ENCODE assay signal across 8 mouse cellular contexts in genomic region chr11:77514281-77514831, GRCm38 (mm10). TPM values are rescaled to one million over a fixed set of nuclear protein-coding genes. Genes with fewer than 3 reads are reported as not detected.
A peak's percentile ranks its signal among the peaks of the same experiment; 100 is the strongest.
DNase-seq lines count a peak whose midpoint lies in the region; ATAC-seq and TF ChIP-seq lines count a peak whose summit lies in the region.

No protein-coding gene starts in this region.

- H3K4me1 ChIP-seq in E14TG2a.4 (replicated peaks; ENCODE audit: low read depth, low read length), result peaks cover 52% of the 10 kb centered on the region
- H3K4me1 ChIP-seq in kidney, embryonic 16.5 days (ENCODE audit: insufficient read depth, low read length), result peaks cover 42% of the 10 kb centered on the region

- H3K4me3 ChIP-seq in E14TG2a.4 (replicated peaks; ENCODE audit: low read length) (peak overlapping the region; percentile 81), myocyte (peak overlapping the region; percentile 70)
- H3K4me3 ChIP-seq in kidney, embryonic 16.5 days (ENCODE audit: low read length), result peak overlapping the region; percentile 76

- no peak for TF ChIP-seq POLR2A in myocyte (IDR thresholded peaks at IDR 0.05; ENCODE audit: insufficient read length, low read depth)

- 9% methylated on average over 18 of the region's 19 CpGs for WGBS in kidney, embryonic 16.5 days

- intact Hi-C loops in gastrocnemius, postnatal 14 days (cut with DNase I; ENCODE audit: low total_unique reads), result no loop called here
- intact Hi-C loops in left cerebral cortex, postnatal 10 days (cut with DNase I), result no loop called here

- H3K4me2 ChIP-seq in kidney, embryonic 16.5 days (replicated peaks; ENCODE audit: low read depth, low read length), result peak overlapping the region; percentile 97
- H3K4me2 ChIP-seq in myocyte (ENCODE audit: low read depth), result peak overlapping the region; percentile 93

- DNase-seq in gastrocnemius, postnatal 25 days, result peak; percentile 18
- DNase-seq in gastrocnemius, postnatal 14 days, result no peak
- no peak for DNase-seq in Muller cell, postnatal 12 days (ENCODE audit: inconsistent ontology term)
- DNase-seq in left cerebral cortex, postnatal 10 days (ENCODE audit: extremely low spot score in 1 of 2, low spot score in 2 of 2), result no peak

- no peak overlapping the region for H3K27ac ChIP-seq in kidney, embryonic 16.5 days (ENCODE audit: low read length)

- H3K9ac ChIP-seq in kidney, embryonic 16.5 days (replicated peaks; ENCODE audit: low read length), result peak overlapping the region; percentile 69

- H3K79me2 ChIP-seq in myocyte (ENCODE audit: control insufficient read depth, insufficient read depth), result no peaks in the 10 kb centered on the region

- H3K36me3 ChIP-seq in E14TG2a.4 (ENCODE audit: insufficient read depth, low read length), result peaks cover 10% of the 10 kb centered on the region
- no peaks in the 10 kb centered on the region for H3K36me3 ChIP-seq in kidney, embryonic 16.5 days (ENCODE audit: insufficient read depth, low read length)
- H3K36me3 ChIP-seq in myocyte (ENCODE audit: control insufficient read depth, insufficient read depth), result no peaks in the 10 kb centered on the region

- no peaks in the 10 kb centered on the region for H3K9me3 ChIP-seq in E14TG2a.4 (ENCODE audit: low read length)
- H3K9me3 ChIP-seq in kidney, embryonic 16.5 days (ENCODE audit: low read length), result no peaks in the 10 kb centered on the region

- peak; percentile 78 for ATAC-seq in erythroid progenitor cell, adult 5-6 weeks (replicated peaks; ENCODE audit: low FRiP score, poor library complexity, severe bottlenecking)
- no peak for ATAC-seq in kidney, embryonic 16.5 days (ENCODE audit: low FRiP score, low TSS enrichment)

- TF ChIP-seq CTCF in E14TG2a.4 (conservative IDR thresholded peaks at IDR 0.05; ENCODE audit: low read length), result no peak

- H3K27me3 ChIP-seq in E14TG2a.4 (ENCODE audit: insufficient read depth, low read length) (peaks cover 61% of the 10 kb centered on the region), myocyte (ENCODE audit: control insufficient read depth, insufficient read depth, insufficient read length) (no peaks in the 10 kb centered on the region)
- peaks cover 19% of the 10 kb centered on the region for H3K27me3 ChIP-seq in kidney, embryonic 16.5 days (ENCODE audit: insufficient read depth, low read length)

- H3ac ChIP-seq in myocyte (ENCODE audit: control insufficient read depth, insufficient read length), result peak overlapping the region; percentile 34

TF ChIP-seq in myocyte, 11 proteins besides CTCF, POLR2A, EP300 and RAD21:
- TF ChIP-seq MYOD1 (IDR thresholded peaks at IDR 0.05; ENCODE audit: control insufficient read depth in 1 of 3, insufficient read length in 2 of 3, low read depth in 2 of 3) (peak in 1 of 3 experiments; percentile 28), MAX (IDR thresholded peaks at IDR 0.05; ENCODE audit: low read depth) (no peak), SRF (IDR thresholded peaks at IDR 0.05; ENCODE audit: control insufficient read depth, insufficient read length, low read depth) (no peak), TCF3 (IDR thresholded peaks at IDR 0.05; ENCODE audit: insufficient read length, low read depth) (no peak), MYOG (IDR thresholded peaks at IDR 0.05; ENCODE audit: control insufficient read depth in 1 of 3, insufficient read depth in 1 of 3, insufficient read length in 2 of 3, low read depth in 2 of 3) (peak in 1 of 3 experiments; percentile 33), REST (IDR thresholded peaks at IDR 0.05; ENCODE audit: insufficient read depth, insufficient read length) (no peak), CEBPB (IDR thresholded peaks at IDR 0.05; ENCODE audit: insufficient read depth, poor library complexity, severe bottlenecking) (no peak)
TF ChIP-seq in myocyte: peak in this region for 2.

RNA-seq across cellular contexts. Expression of gene Abhd15, which starts 0.6 kb away (rescaled TPM):
- total RNA-seq in gastrocnemius, postnatal 25 days (2021), result 1 to 10 TPM in 1 of 2 experiments, under 1 TPM in 1; 0.26 to 2.1 TPM
- under 1 TPM; 0.45 to 0.53 TPM for total RNA-seq in gastrocnemius, postnatal 14 days (2021)
- not detected in 2 replicates for total RNA-seq in erythroid progenitor cell, adult 5-6 weeks (2015; ENCODE audit: low replicate concordance)
- 0.68 and 0.90 TPM in 2 replicates for total RNA-seq in erythroid progenitor cell, adult 5-6 weeks (2017; ENCODE audit: low replicate concordance)
- 2.0 and 2.2 TPM in 2 replicates for polyA plus RNA-seq in kidney, embryonic 16.5 days (2015; fragmentation: Nextera tagmentation; extraction: Ambion mirVana)
- polyA plus RNA-seq in myocyte (2012; fragmentation: generic; extraction: Trizol), result 1.4 TPM
- total RNA-seq in left cerebral cortex, postnatal 10 days (2021), result 1 to 10 TPM in 1 of 2 experiments, under 1 TPM in 1; 0.85 to 1.7 TPM

RNA-seq across cellular contexts. Expression of gene Trp53i13, which starts 1.4 kb away (rescaled TPM):
- 1 to 10 TPM; 3.6 to 3.7 TPM for total RNA-seq in gastrocnemius, postnatal 25 days (2021)
- 1 to 10 TPM; 6.0 to 6.3 TPM for total RNA-seq in gastrocnemius, postnatal 14 days (2021)
- 0.84 TPM in 1 of 2 replicates, not detected in the other for total RNA-seq in erythroid progenitor cell, adult 5-6 weeks (2015; ENCODE audit: low replicate concordance)
- total RNA-seq in erythroid progenitor cell, adult 5-6 weeks (2017; ENCODE audit: low replicate concordance), result 2.0 and 6.7 TPM in 2 replicates
- 34.1 and 36.1 TPM in 2 replicates for polyA plus RNA-seq in kidney, embryonic 16.5 days (2015; fragmentation: Nextera tagmentation; extraction: Ambion mirVana)
- 23.7 TPM for polyA plus RNA-seq in myocyte (2012; fragmentation: generic; extraction: Trizol)
- total RNA-seq in left cerebral cortex, postnatal 10 days (2021), result 1 to 10 TPM; 3.3 to 3.8 TPM

RNA-seq across cellular contexts. Expression of gene Gm10392, which starts 4.6 kb away (rescaled TPM):
- not detected for total RNA-seq in gastrocnemius, postnatal 25 days (2021)
- not detected for total RNA-seq in gastrocnemius, postnatal 14 days (2021)
- total RNA-seq in erythroid progenitor cell, adult 5-6 weeks (2015; ENCODE audit: low replicate concordance), result not detected in 2 replicates
- total RNA-seq in erythroid progenitor cell, adult 5-6 weeks (2017; ENCODE audit: low replicate concordance), result 0.13 TPM in 1 of 2 replicates, not detected in the other
- polyA plus RNA-seq in kidney, embryonic 16.5 days (2015; fragmentation: Nextera tagmentation; extraction: Ambion mirVana), result not detected in 2 replicates
- not detected for polyA plus RNA-seq in myocyte (2012; fragmentation: generic; extraction: Trizol)
- not detected for total RNA-seq in left cerebral cortex, postnatal 10 days (2021)

RNA-seq across cellular contexts. Expression of gene Git1, which starts 21.0 kb away (rescaled TPM):
- total RNA-seq in gastrocnemius, postnatal 25 days (2021), result 10 to 100 TPM; 24.1 to 24.6 TPM
- total RNA-seq in gastrocnemius, postnatal 14 days (2021), result 10 to 100 TPM; 23.0 to 25.9 TPM
- total RNA-seq in erythroid progenitor cell, adult 5-6 weeks (2015; ENCODE audit: low replicate concordance), result 9.2 and 15.5 TPM in 2 replicates
- total RNA-seq in erythroid progenitor cell, adult 5-6 weeks (2017; ENCODE audit: low replicate concordance), result 6.8 and 11.6 TPM in 2 replicates
- 9.7 and 13.0 TPM in 2 replicates for polyA plus RNA-seq in kidney, embryonic 16.5 days (2015; fragmentation: Nextera tagmentation; extraction: Ambion mirVana)
- 53.9 TPM for polyA plus RNA-seq in myocyte (2012; fragmentation: generic; extraction: Trizol)
- 100 to 1,000 TPM; 138 to 142 TPM for total RNA-seq in left cerebral cortex, postnatal 10 days (2021)

RNA-seq across cellular contexts. Expression of gene Ankrd13b, which starts 24.9 kb away (rescaled TPM):
- 1 to 10 TPM; 7.4 to 7.8 TPM for total RNA-seq in gastrocnemius, postnatal 25 days (2021)
- total RNA-seq in gastrocnemius, postnatal 14 days (2021), result 1 to 10 TPM; 5.7 to 6.3 TPM
- total RNA-seq in erythroid progenitor cell, adult 5-6 weeks (2015; ENCODE audit: low replicate concordance), result 3.2 and 3.8 TPM in 2 replicates
- total RNA-seq in erythroid progenitor cell, adult 5-6 weeks (2017; ENCODE audit: low replicate concordance), result 0.64 TPM in 1 of 2 replicates, not detected in the other
- polyA plus RNA-seq in kidney, embryonic 16.5 days (2015; fragmentation: Nextera tagmentation; extraction: Ambion mirVana), result 3.5 and 4.0 TPM in 2 replicates
- 46.0 TPM for polyA plus RNA-seq in myocyte (2012; fragmentation: generic; extraction: Trizol)
- 100 to 1,000 TPM; 149 to 152 TPM for total RNA-seq in left cerebral cortex, postnatal 10 days (2021)
